Mouse (Mus musculus): ENCODE data around the gene Ahcyl1. TPM values are rescaled to one million over a fixed set of nuclear protein-coding genes. Genes with fewer than 3 reads are reported as not detected.
A peak's percentile ranks its signal among the peaks of the same experiment; 100 is the strongest.
"Not testable (repeated sequence)": the region's sequence is repeated elsewhere in the genome, so short reads cannot be mapped to it uniquely, and the experiment has no call there.

Ahcyl1 gene
- polyA plus RNA-seq, 1 experiment from 2014 or later: 133 TPM

GRCm38 (mm10) chr3:107670500-107670899 is 25.9 kb downstream of the Ahcyl1 start:
- 94% methylated on average over 4 of the region's 4 CpGs for WGBS
- no peak for ATAC-seq (ENCODE audit: low FRiP score)
- no peak overlapping the region for H3K4me2 ChIP-seq (replicated peaks)
- H3K4me1 ChIP-seq: no peaks in the 10 kb centered on the region
- H3K4me3 ChIP-seq: no peak overlapping the region
- H3K9ac ChIP-seq: no peak overlapping the region
- no peak overlapping the region for H3K27ac ChIP-seq
- no peaks in the 10 kb centered on the region for H3K9me3 ChIP-seq (replicated peaks)
- peaks cover 89% of the 10 kb centered on the region for H3K36me3 ChIP-seq
- H3K27me3 ChIP-seq: no peaks in the 10 kb centered on the region

GRCm38 (mm10) chr3:107668786-107669185 is 27.6 kb downstream of the Ahcyl1 start:
- Histone ChIP-seq H3K9ac (no peak overlapping the region), H3K27me3 (no peaks in the 10 kb centered on the region), H3K36me3 (peaks cover 86% of the 10 kb centered on the region), H3K27ac (no peak overlapping the region), H3K4me2 (replicated peaks) (no peak overlapping the region), H3K9me3 (replicated peaks) (no peaks in the 10 kb centered on the region), H3K4me3 (no peak overlapping the region), H3K4me1 (no peaks in the 10 kb centered on the region)
- 92% methylated on average over 7 of the region's 7 CpGs for WGBS
- no peak for ATAC-seq (ENCODE audit: low FRiP score)

- Histone ChIP-seq H3K4me2 (replicated peaks) (no peak overlapping the region), H3K4me3 (no peak overlapping the region), H3K9ac (no peak overlapping the region), H3K27ac (no peak overlapping the region), H3K9me3 (replicated peaks) (no peaks in the 10 kb centered on the region), H3K27me3 (no peaks in the 10 kb centered on the region), H3K36me3 (peaks cover 90% of the 10 kb centered on the region), H3K4me1 (no peaks in the 10 kb centered on the region)
- 94% methylated on average over 6 of the region's 6 CpGs for WGBS
- no peak for ATAC-seq (ENCODE audit: low FRiP score)
These were observed 28.9 kb downstream of the Ahcyl1 start for GRCm38 (mm10) chr3:107667426-107667825.

- 88% methylated on average over 1 of the region's 1 CpGs for WGBS
- ATAC-seq (ENCODE audit: low FRiP score): no peak
- Histone ChIP-seq H3K9ac (no peak overlapping the region), H3K9me3 (replicated peaks) (no peaks in the 10 kb centered on the region), H3K27ac (no peak overlapping the region), H3K4me2 (replicated peaks) (no peak overlapping the region), H3K4me3 (no peak overlapping the region), H3K4me1 (no peaks in the 10 kb centered on the region), H3K27me3 (no peaks in the 10 kb centered on the region), H3K36me3 (peaks cover 91% of the 10 kb centered on the region)
These were observed 31.7 kb downstream of the Ahcyl1 start for GRCm38 (mm10) chr3:107664641-107665040.

GRCm38 (mm10) chr3:107659000-107659399 is 37.4 kb downstream of the Ahcyl1 start:
- 95% methylated on average over 1 of the region's 1 CpGs for WGBS
- ATAC-seq (ENCODE audit: low FRiP score): no peak
- H3K36me3 ChIP-seq: peaks cover 40% of the 10 kb centered on the region
- H3K27me3 ChIP-seq: no peaks in the 10 kb centered on the region
- H3K4me2 ChIP-seq (replicated peaks): no peak overlapping the region
- H3K4me1 ChIP-seq: no peaks in the 10 kb centered on the region
- H3K4me3 ChIP-seq: no peak overlapping the region
- no peak overlapping the region for H3K27ac ChIP-seq
- no peaks in the 10 kb centered on the region for H3K9me3 ChIP-seq (replicated peaks)
- H3K9ac ChIP-seq: no peak overlapping the region

- Histone ChIP-seq H3K27me3 (no peaks in the 10 kb centered on the region), H3K36me3 (peaks cover 23% of the 10 kb centered on the region), H3K9me3 (replicated peaks) (no peaks in the 10 kb centered on the region), H3K4me3 (no peak overlapping the region), H3K4me2 (replicated peaks) (no peak overlapping the region), H3K9ac (no peak overlapping the region), H3K4me1 (no peaks in the 10 kb centered on the region), H3K27ac (no peak overlapping the region)
- no peak for ATAC-seq (ENCODE audit: low FRiP score)
- 86% methylated on average over 4 of the region's 4 CpGs for WGBS
These were observed 39.5 kb downstream of the Ahcyl1 start for GRCm38 (mm10) chr3:107656888-107657287.

GRCm38 (mm10) chr3:107656151-107656550 is 40.2 kb downstream of the Ahcyl1 start:
- no peak for ATAC-seq (ENCODE audit: low FRiP score)
- H3K9me3 ChIP-seq (replicated peaks): no peaks in the 10 kb centered on the region
- H3K4me1 ChIP-seq: no peaks in the 10 kb centered on the region
- no peak overlapping the region for H3K27ac ChIP-seq
- H3K4me2 ChIP-seq (replicated peaks): no peak overlapping the region
- WGBS: 89% methylated on average over 2 of the region's 2 CpGs
- no peak overlapping the region for H3K9ac ChIP-seq
- H3K4me3 ChIP-seq: no peak overlapping the region
- peaks cover 19% of the 10 kb centered on the region for H3K36me3 ChIP-seq
- H3K27me3 ChIP-seq: no peaks in the 10 kb centered on the region

GRCm38 (mm10) chr3:107655491-107655890 is 40.9 kb downstream of the Ahcyl1 start:
- WGBS: 76% methylated on average over 3 of the region's 3 CpGs
- no peak overlapping the region for H3K27ac ChIP-seq
- no peaks in the 10 kb centered on the region for H3K27me3 ChIP-seq
- H3K9ac ChIP-seq: no peak overlapping the region
- no peak overlapping the region for H3K4me3 ChIP-seq
- H3K9me3 ChIP-seq (replicated peaks): no peaks in the 10 kb centered on the region
- H3K4me1 ChIP-seq: no peaks in the 10 kb centered on the region
- no peak for ATAC-seq (ENCODE audit: low FRiP score)
- peaks cover 12% of the 10 kb centered on the region for H3K36me3 ChIP-seq
- H3K4me2 ChIP-seq (replicated peaks): no peak overlapping the region

GRCm38 (mm10) chr3:107654861-107655260 is 41.5 kb downstream of the Ahcyl1 start:
- peaks cover 6% of the 10 kb centered on the region for H3K36me3 ChIP-seq
- no peak overlapping the region for H3K9ac ChIP-seq
- H3K27ac ChIP-seq: no peak overlapping the region
- H3K4me1 ChIP-seq: no peaks in the 10 kb centered on the region
- no peaks in the 10 kb centered on the region for H3K27me3 ChIP-seq
- no peak for ATAC-seq (ENCODE audit: low FRiP score)
- H3K4me3 ChIP-seq: no peak overlapping the region
- H3K9me3 ChIP-seq (replicated peaks): no peaks in the 10 kb centered on the region
- 86% methylated on average over 3 of the region's 3 CpGs for WGBS
- H3K4me2 ChIP-seq (replicated peaks): no peak overlapping the region

GRCm38 (mm10) chr3:107652968-107653367 is 43.4 kb downstream of the Ahcyl1 start:
- no peak for ATAC-seq (ENCODE audit: low FRiP score)
- H3K4me3 ChIP-seq: no peak overlapping the region
- H3K4me2 ChIP-seq (replicated peaks): no peak overlapping the region
- WGBS: 94% methylated on average over 3 of the region's 3 CpGs
- no peaks in the 10 kb centered on the region for H3K27me3 ChIP-seq
- no peak overlapping the region for H3K9ac ChIP-seq
- H3K4me1 ChIP-seq: no peaks in the 10 kb centered on the region
- no peaks in the 10 kb centered on the region for H3K9me3 ChIP-seq (replicated peaks)
- H3K27ac ChIP-seq: no peak overlapping the region
- H3K36me3 ChIP-seq: no peaks in the 10 kb centered on the region

- H3K27ac ChIP-seq; ATAC-seq (ENCODE audit: low FRiP score); H3K36me3 ChIP-seq; H3K27me3 ChIP-seq; H3K9me3 ChIP-seq (replicated peaks); H3K9ac ChIP-seq; H3K4me1 ChIP-seq; H3K4me3 ChIP-seq; H3K4me2 ChIP-seq (replicated peaks): not testable (repeated sequence)
- WGBS: 79% methylated on average over 5 of the region's 5 CpGs
These were observed 46.1 kb downstream of the Ahcyl1 start for GRCm38 (mm10) chr3:107650276-107650675.

GRCm38 (mm10) chr3:107646947-107647346 is 49.4 kb downstream of the Ahcyl1 start:
- Histone ChIP-seq H3K9me3 (replicated peaks) (no peaks in the 10 kb centered on the region), H3K36me3 (no peaks in the 10 kb centered on the region), H3K9ac (no peak overlapping the region), H3K4me2 (replicated peaks) (no peak overlapping the region), H3K27me3 (no peaks in the 10 kb centered on the region), H3K4me1 (no peaks in the 10 kb centered on the region), H3K27ac (no peak overlapping the region), H3K4me3 (no peak overlapping the region)
- 94% methylated on average over 3 of the region's 3 CpGs for WGBS
- ATAC-seq (ENCODE audit: low FRiP score): no peak

- H3K9ac ChIP-seq: no peak overlapping the region
- no peak overlapping the region for H3K4me3 ChIP-seq
- no peaks in the 10 kb centered on the region for H3K4me1 ChIP-seq
- ATAC-seq (ENCODE audit: low FRiP score): peak; percentile 52
- WGBS: 65% methylated on average over 5 of the region's 5 CpGs
- no peak overlapping the region for H3K27ac ChIP-seq
- H3K4me2 ChIP-seq (replicated peaks): no peak overlapping the region
- H3K36me3 ChIP-seq: no peaks in the 10 kb centered on the region
- no peaks in the 10 kb centered on the region for H3K9me3 ChIP-seq (replicated peaks)
- H3K27me3 ChIP-seq: no peaks in the 10 kb centered on the region
These were observed 58.7 kb downstream of the Ahcyl1 start for GRCm38 (mm10) chr3:107637606-107638172.

Data from hindbrain, embryonic 12.5 days (tissue).